In the genomic region with DNA sequence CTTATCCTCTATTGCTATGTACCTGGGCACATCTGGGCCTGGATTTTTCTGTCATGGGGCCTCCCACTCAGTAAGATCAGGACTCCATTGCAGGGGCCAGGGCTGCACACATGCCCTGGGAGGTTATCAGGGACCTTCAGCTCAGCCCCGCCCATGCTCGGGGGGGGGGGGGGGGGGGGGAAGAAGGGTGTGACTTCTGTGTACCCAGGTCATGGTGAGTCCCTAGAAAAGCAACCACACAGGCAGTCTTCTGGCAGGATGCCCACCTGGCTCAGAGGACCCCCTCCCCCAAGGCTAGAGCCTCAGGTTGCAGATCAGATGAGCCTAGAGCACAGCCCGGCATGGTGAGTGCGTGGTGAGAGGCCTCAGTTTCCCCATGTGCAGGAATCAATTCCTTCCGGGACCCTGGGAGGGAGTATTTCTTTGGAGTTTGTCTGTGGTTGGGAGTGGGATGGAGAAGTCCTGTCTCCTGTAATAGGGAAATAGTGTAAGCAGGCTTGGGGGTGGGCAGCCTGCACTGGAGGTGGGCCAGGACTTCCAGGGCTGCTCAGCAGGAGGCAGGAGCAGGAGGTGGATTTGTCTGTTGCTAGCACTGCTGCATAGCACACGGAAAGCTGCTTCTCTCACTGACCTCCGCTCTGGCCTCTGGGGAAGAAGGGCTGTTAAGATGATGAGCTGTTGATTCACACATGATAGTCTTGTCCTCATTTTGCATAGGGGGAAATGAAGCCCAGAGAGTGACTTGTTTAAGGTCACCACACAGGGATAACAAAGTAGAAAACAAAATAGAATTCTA, we compare ENCODE assay signal across 15 mouse cellular contexts. TPM values are rescaled to one million over a fixed set of nuclear protein-coding genes. Genes with fewer than 3 reads are reported as not detected.
DNase-seq lines count a peak whose midpoint lies in the region; ATAC-seq and TF ChIP-seq lines count a peak whose summit lies in the region.
"Had no signal": no experiment of that assay in that cellular context is flagged by ENCODE, and none has a peak within 500 bp of the region (broad histone marks: within the 10 kb centered on the region; RNA-seq: fewer than 3 reads in every experiment).

No protein-coding gene starts in this region.

- no peaks in the 10 kb centered on the region; the same call in 1 of the 2 replicates for H3K27me3 ChIP-seq in intestine, embryonic 15.5 days (replicated peaks)
- H3K27me3 ChIP-seq in intestine, postnatal 0 days (replicated peaks; ENCODE audit: control insufficient read depth, insufficient read depth, low read length), result no peaks in the 10 kb centered on the region
- H3K27me3 ChIP-seq: limb, embryonic 15.5 days had no signal

- no peaks in the 10 kb centered on the region for H3K9me3 ChIP-seq in intestine, embryonic 15.5 days
- no peaks in the 10 kb centered on the region for H3K9me3 ChIP-seq in intestine, postnatal 0 days (ENCODE audit: control insufficient read depth)
- H3K9me3 ChIP-seq: embryonic facial prominence, embryonic 10.5 days; forebrain, embryonic 12.5 days; limb, embryonic 15.5 days had no signal

- H3K4me1 ChIP-seq in intestine, embryonic 15.5 days (replicated peaks), result peaks cover 5% of the 10 kb centered on the region
- H3K4me1 ChIP-seq in intestine, postnatal 0 days (replicated peaks; ENCODE audit: control insufficient read depth, insufficient read depth, low read length), result no peaks in the 10 kb centered on the region
- H3K4me1 ChIP-seq in bone marrow, adult 2 months (ENCODE audit: control insufficient read depth, insufficient read depth, low read length), result peaks cover 3% of the 10 kb centered on the region

- no peaks in the 10 kb centered on the region for H3K36me3 ChIP-seq in intestine, embryonic 15.5 days
- no peaks in the 10 kb centered on the region for H3K36me3 ChIP-seq in intestine, postnatal 0 days (ENCODE audit: control insufficient read depth, insufficient read depth)
- H3K36me3 ChIP-seq: embryonic facial prominence, embryonic 10.5 days; forebrain, embryonic 12.5 days; limb, embryonic 15.5 days had no signal

- H3K9ac ChIP-seq in intestine, embryonic 15.5 days, result no peak overlapping the region
- no peak overlapping the region for H3K9ac ChIP-seq in intestine, postnatal 0 days (ENCODE audit: low read depth, low read length)
- H3K9ac ChIP-seq: forebrain, embryonic 12.5 days; limb, embryonic 15.5 days had no signal

- WGBS in intestine, embryonic 15.5 days, result 36% methylated on average over 7 of the region's 7 CpGs
- WGBS in intestine, postnatal 0 days, result 41% methylated on average over 5 of the region's 7 CpGs
- 57% methylated on average over 7 of the region's 7 CpGs for whole genome bisulfite sequencing in bone marrow, adult 2 months

- peak; percentile 59 for ATAC-seq in intestine, embryonic 15.5 days
- no peak for ATAC-seq in intestine, postnatal 0 days
- peak; percentile 61 for ATAC-seq in erythroid progenitor cell, adult 5-6 weeks (replicated peaks; ENCODE audit: low FRiP score, poor library complexity, severe bottlenecking)
- peak; percentile 50 for ATAC-seq in megakaryocyte progenitor cell, adult 5-6 weeks (replicated peaks; ENCODE audit: poor library complexity)

- no peak for DNase-seq in kidney, adult 8-10 months
- DNase-seq in urinary bladder, postnatal 25 days (ENCODE audit: low spot score), result no peak
- DNase-seq in kidney, postnatal 4 days, result no peak
- DNase-seq: cerebellum, postnatal 10 days; gastrocnemius, adult 2 months; kidney, adult 11 months had no signal

- H3K4me2 ChIP-seq in intestine, embryonic 15.5 days (replicated peaks), result no peak overlapping the region
- no peak overlapping the region for H3K4me2 ChIP-seq in intestine, postnatal 0 days (replicated peaks; ENCODE audit: low read depth)
- H3K4me2 ChIP-seq: forebrain, embryonic 12.5 days; limb, embryonic 15.5 days had no signal

- no peak for TF ChIP-seq POLR2A in bone marrow, adult 2 months (IDR thresholded peaks at IDR 0.05; ENCODE audit: borderline replicate concordance, control insufficient read depth, low read depth, low read length)

- H3K27ac ChIP-seq in intestine, embryonic 15.5 days, result no peak overlapping the region
- no peak overlapping the region for H3K27ac ChIP-seq in intestine, postnatal 0 days (ENCODE audit: low read depth, low read length)
- 0 out of 2 replicates have a peak overlapping the region, but pooled peaks have one; percentile 8 for H3K27ac ChIP-seq in bone marrow, adult 2 months (ENCODE audit: control insufficient read depth, insufficient read depth, low read depth, low read length, poor library complexity)
- H3K27ac ChIP-seq: embryonic facial prominence, embryonic 10.5 days; forebrain, embryonic 12.5 days; gastrocnemius, adult 2 months; limb, embryonic 15.5 days had no signal

- no peak for TF ChIP-seq CTCF in intestine, postnatal 0 days (IDR thresholded peaks at IDR 0.05; ENCODE audit: low read depth)
- no peak for TF ChIP-seq CTCF in bone marrow, adult 2 months (IDR thresholded peaks at IDR 0.05; ENCODE audit: control insufficient read depth, insufficient read depth, low read length)

- H3K4me3 ChIP-seq in intestine, embryonic 15.5 days (replicated peaks), result no peak overlapping the region
- H3K4me3 ChIP-seq in intestine, postnatal 0 days (ENCODE audit: low read depth, low read length), result no peak overlapping the region
- peak overlapping the region; percentile 25 for H3K4me3 ChIP-seq in bone marrow, adult 2 months (replicated peaks; ENCODE audit: control insufficient read depth, low read depth, low read length)
- H3K4me3 ChIP-seq: embryonic facial prominence, embryonic 10.5 days; forebrain, embryonic 12.5 days; gastrocnemius, adult 2 months; limb, embryonic 15.5 days had no signal

RNA-seq across cellular contexts. Expression of gene Castor1, which starts 5.6 kb away (rescaled TPM):
- polyA plus RNA-seq in intestine, embryonic 15.5 days (2015; fragmentation: Nextera tagmentation; extraction: Ambion mirVana), result 3.1 and 4.5 TPM in 2 replicates
- 10.3 and 14.7 TPM in 2 replicates for polyA plus RNA-seq in intestine, postnatal 0 days (2015; fragmentation: Nextera tagmentation; extraction: Ambion mirVana)
- polyA plus RNA-seq in bone marrow, adult 2 months (2011; ENCODE audit: insufficient read depth, insufficient read length, low replicate concordance, missing spikeins), result 2.6 TPM in 1 of 2 replicates, not detected in the other
- not detected in 2 replicates for total RNA-seq in erythroid progenitor cell, adult 5-6 weeks (2015; ENCODE audit: low replicate concordance)
- 2.6 TPM in 1 of 2 replicates, not detected in the other for total RNA-seq in erythroid progenitor cell, adult 5-6 weeks (2017; ENCODE audit: low replicate concordance)
- 0.59 and 0.61 TPM in 2 replicates for total RNA-seq in megakaryocyte progenitor cell, adult 5-6 weeks (2015)
- total RNA-seq in megakaryocyte progenitor cell, adult 5-6 weeks (2017), result 0.42 and 0.47 TPM in 2 replicates

RNA-seq across cellular contexts. Expression of gene Osm, which starts 12.6 kb away (rescaled TPM):
- 0.20 and 0.26 TPM in 2 replicates for polyA plus RNA-seq in intestine, embryonic 15.5 days (2015; fragmentation: Nextera tagmentation; extraction: Ambion mirVana)
- 0.08 and 0.20 TPM in 2 replicates for polyA plus RNA-seq in intestine, postnatal 0 days (2015; fragmentation: Nextera tagmentation; extraction: Ambion mirVana)
- polyA plus RNA-seq in bone marrow, adult 2 months (2011; ENCODE audit: insufficient read depth, insufficient read length, low replicate concordance, missing spikeins), result 2.2 and 5.1 TPM in 2 replicates
- 2.2 and 4.6 TPM in 2 replicates for total RNA-seq in erythroid progenitor cell, adult 5-6 weeks (2015; ENCODE audit: low replicate concordance)
- total RNA-seq in erythroid progenitor cell, adult 5-6 weeks (2017; ENCODE audit: low replicate concordance), result 3.7 and 4.3 TPM in 2 replicates
- total RNA-seq in megakaryocyte progenitor cell, adult 5-6 weeks (2015), result 11.4 and 20.2 TPM in 2 replicates
- 8.4 and 26.8 TPM in 2 replicates for total RNA-seq in megakaryocyte progenitor cell, adult 5-6 weeks (2017)
- total RNA-seq: gastrocnemius, adult 2 months had no signal
- polyA plus RNA-seq: embryonic facial prominence, embryonic 10.5 days; forebrain, embryonic 12.5 days; testis, adult 2 months had no signal

RNA-seq across cellular contexts. Expression of gene Lif, which starts 33.8 kb away (rescaled TPM):
- polyA plus RNA-seq in intestine, embryonic 15.5 days (2015; fragmentation: Nextera tagmentation; extraction: Ambion mirVana), result 0.62 and 0.92 TPM in 2 replicates
- 0.92 and 1.2 TPM in 2 replicates for polyA plus RNA-seq in intestine, postnatal 0 days (2015; fragmentation: Nextera tagmentation; extraction: Ambion mirVana)
- polyA plus RNA-seq in bone marrow, adult 2 months (2011; ENCODE audit: insufficient read depth, insufficient read length, low replicate concordance, missing spikeins), result 0.70 TPM in 1 of 2 replicates, not detected in the other
- total RNA-seq in erythroid progenitor cell, adult 5-6 weeks (2015; ENCODE audit: low replicate concordance), result not detected in 2 replicates
- 0.39 TPM in 1 of 2 replicates, not detected in the other for total RNA-seq in erythroid progenitor cell, adult 5-6 weeks (2017; ENCODE audit: low replicate concordance)
- total RNA-seq in megakaryocyte progenitor cell, adult 5-6 weeks (2015), result 0.12 and 1.4 TPM in 2 replicates
- total RNA-seq in megakaryocyte progenitor cell, adult 5-6 weeks (2017), result 0.20 and 0.37 TPM in 2 replicates
- polyA plus RNA-seq: forebrain, embryonic 12.5 days had no signal

RNA-seq across cellular contexts. Expression of gene Tbc1d10a, which starts 37.0 kb away (rescaled TPM):
- polyA plus RNA-seq in intestine, embryonic 15.5 days (2015; fragmentation: Nextera tagmentation; extraction: Ambion mirVana), result 32.3 and 32.4 TPM in 2 replicates
- polyA plus RNA-seq in intestine, postnatal 0 days (2015; fragmentation: Nextera tagmentation; extraction: Ambion mirVana), result 37.2 and 40.8 TPM in 2 replicates
- 5.2 and 13.5 TPM in 2 replicates for polyA plus RNA-seq in bone marrow, adult 2 months (2011; ENCODE audit: insufficient read depth, insufficient read length, low replicate concordance, missing spikeins)
- 2.2 and 2.5 TPM in 2 replicates for total RNA-seq in erythroid progenitor cell, adult 5-6 weeks (2015; ENCODE audit: low replicate concordance)
- total RNA-seq in erythroid progenitor cell, adult 5-6 weeks (2017; ENCODE audit: low replicate concordance), result 3.0 and 4.2 TPM in 2 replicates
- 1.9 and 2.7 TPM in 2 replicates for total RNA-seq in megakaryocyte progenitor cell, adult 5-6 weeks (2015)
- 4.3 and 8.0 TPM in 2 replicates for total RNA-seq in megakaryocyte progenitor cell, adult 5-6 weeks (2017)
